Comparison of ENCODE assay signal across 19 mouse cellular contexts in the genomic region with DNA sequence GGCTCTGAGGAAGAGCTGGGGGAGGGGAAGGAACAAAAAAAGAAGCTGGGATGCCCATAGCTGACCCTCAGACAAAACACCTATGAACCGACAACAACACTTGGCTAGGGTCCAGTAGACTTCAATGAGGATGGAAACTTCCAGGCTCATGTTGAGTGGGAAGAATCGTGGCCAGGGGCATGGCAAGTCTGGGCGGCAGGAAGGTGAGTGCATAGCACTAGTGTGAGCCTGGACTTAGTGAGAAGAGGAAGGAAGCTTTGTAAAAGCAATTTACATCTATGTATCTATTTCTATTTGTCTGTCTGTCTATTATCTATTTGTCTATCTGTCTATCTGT. TPM values are rescaled to one million over a fixed set of nuclear protein-coding genes. Genes with fewer than 3 reads are reported as not detected.
DNase-seq lines count a peak whose midpoint lies in the region; ATAC-seq and TF ChIP-seq lines count a peak whose summit lies in the region.
"Had no signal": no experiment of that assay in that cellular context is flagged by ENCODE, and none has a peak within 500 bp of the region (broad histone marks: within the 10 kb centered on the region; RNA-seq: fewer than 3 reads in every experiment).

No protein-coding gene starts in this region.

- no peak overlapping the region for H3K4me2 ChIP-seq in lung, embryonic 15.5 days
- H3K4me2 ChIP-seq: embryonic facial prominence, embryonic 15.5 days; hindbrain, embryonic 13.5 days; liver, embryonic 11.5 days; neural tube, embryonic 12.5 days; stomach, embryonic 15.5 days had no signal

- H3K4me3 ChIP-seq in gastrocnemius, adult 2 months, result no peak overlapping the region
- no peak overlapping the region for H3K4me3 ChIP-seq in kidney, adult 2 months (ENCODE audit: insufficient read depth, low read depth, low read length)
- no peak overlapping the region for H3K4me3 ChIP-seq in lung, embryonic 15.5 days
- H3K4me3 ChIP-seq in small intestine, adult 2 months (ENCODE audit: low read depth, low read length), result no peak overlapping the region
- H3K4me3 ChIP-seq: embryonic facial prominence, embryonic 15.5 days; forebrain, embryonic 10.5 days; hindbrain, embryonic 13.5 days; midbrain, embryonic 10.5 days; neural tube, embryonic 12.5 days; stomach, embryonic 15.5 days had no signal

- H3K27ac ChIP-seq in gastrocnemius, adult 2 months, result peak overlapping the region; percentile 84
- peak overlapping the region; percentile 39 for H3K27ac ChIP-seq in kidney, adult 2 months (ENCODE audit: insufficient read depth, low read depth, low read length)
- H3K27ac ChIP-seq in lung, embryonic 15.5 days, result peak overlapping the region; percentile 51; the same call in 1 of the 2 replicates
- H3K27ac ChIP-seq in small intestine, adult 2 months (ENCODE audit: insufficient read depth, low read depth, low read length), result peak overlapping the region; percentile 13
- H3K27ac ChIP-seq: hindbrain, embryonic 13.5 days; neural tube, embryonic 12.5 days; stomach, embryonic 15.5 days had no signal

- no peaks in the 10 kb centered on the region for H3K36me3 ChIP-seq in kidney, adult 2 months (ENCODE audit: control insufficient read depth, insufficient read depth, low read length)
- H3K36me3 ChIP-seq in lung, embryonic 15.5 days, result no peaks in the 10 kb centered on the region
- H3K36me3 ChIP-seq in small intestine, adult 2 months (ENCODE audit: control insufficient read depth, insufficient read depth, low read length), result no peaks in the 10 kb centered on the region
- H3K36me3 ChIP-seq: embryonic facial prominence, embryonic 15.5 days; forebrain, embryonic 10.5 days; hindbrain, embryonic 13.5 days; midbrain, embryonic 10.5 days; neural tube, embryonic 12.5 days; stomach, embryonic 15.5 days had no signal

- ATAC-seq in lung, embryonic 15.5 days (ENCODE audit: borderline replicate concordance, extremely low read depth, low FRiP score, low TSS enrichment), result no peak

- DNase-seq in gastrocnemius, adult 2 months, result peak; percentile 33
- DNase-seq in gastrocnemius, postnatal 36 days, result no peak
- DNase-seq in kidney, adult 2 months, result peak; percentile 79
- DNase-seq in kidney, adult 18-20 months, result no peak
- no peak for DNase-seq in lung, postnatal 4 days
- no peak for DNase-seq in left cerebral cortex, postnatal 14 days (ENCODE audit: low spot score in 2 of 2)
- DNase-seq: embryo, embryonic 11 days; spleen, adult 18-20 months; thymus, postnatal 14 days had no signal

- no peaks in the 10 kb centered on the region for H3K27me3 ChIP-seq in kidney, adult 2 months (replicated peaks; ENCODE audit: control insufficient read depth, insufficient read depth, low read length)
- H3K27me3 ChIP-seq in lung, embryonic 15.5 days, result no peaks in the 10 kb centered on the region
- no peaks in the 10 kb centered on the region for H3K27me3 ChIP-seq in small intestine, adult 2 months (ENCODE audit: control insufficient read depth, insufficient read depth, low read length)
- H3K27me3 ChIP-seq: CH12.LX; embryonic facial prominence, embryonic 15.5 days; hindbrain, embryonic 13.5 days; neural tube, embryonic 12.5 days; stomach, embryonic 15.5 days had no signal

- no peak for TF ChIP-seq CTCF in gastrocnemius, adult 2 months (IDR thresholded peaks at IDR 0.05)
- TF ChIP-seq CTCF in kidney, adult 2 months (conservative IDR thresholded peaks at IDR 0.05; ENCODE audit: insufficient read depth, insufficient read length, low read depth, low read length), result no peak
- TF ChIP-seq CTCF in small intestine, adult 2 months (IDR thresholded peaks at IDR 0.05; ENCODE audit: extremely low read depth, insufficient read length, insufficient replicate concordance, low read depth, low read length), result no peak

- H3K9me3 ChIP-seq in lung, embryonic 15.5 days, result no peaks in the 10 kb centered on the region
- H3K9me3 ChIP-seq: embryonic facial prominence, embryonic 15.5 days; forebrain, embryonic 10.5 days; hindbrain, embryonic 13.5 days; neural tube, embryonic 12.5 days; stomach, embryonic 15.5 days had no signal

- no peak for TF ChIP-seq POLR2A in kidney, adult 2 months (IDR thresholded peaks at IDR 0.05; ENCODE audit: low read depth, low read length)
- TF ChIP-seq POLR2A in small intestine, adult 2 months (IDR thresholded peaks at IDR 0.05; ENCODE audit: low read depth, low read length), result no peak

- no peak overlapping the region for H3K9ac ChIP-seq in lung, embryonic 15.5 days
- H3K9ac ChIP-seq: embryonic facial prominence, embryonic 15.5 days; hindbrain, embryonic 13.5 days; neural tube, embryonic 12.5 days; stomach, embryonic 15.5 days had no signal

- WGBS in kidney, adult 2 months, result 48% methylated on average over 3 of the region's 3 CpGs
- WGBS in lung, embryonic 15.5 days, result 55% methylated on average over 3 of the region's 3 CpGs
- 63% methylated on average over 3 of the region's 3 CpGs for WGBS in small intestine, adult 2 months

- intact Hi-C loops in gastrocnemius, adult 2 months (cut with DNase I), result loop anchor here (2.0 kb wide), 1 partner anchor 93 kb away; no protein-coding TSS in a partner anchor
- intact Hi-C loops in gastrocnemius, postnatal 36 days (cut with DNase I), result no loop called here
- intact Hi-C loops in left cerebral cortex, postnatal 14 days (cut with DNase I), result no loop called here

- H3K4me1 ChIP-seq in kidney, adult 2 months (ENCODE audit: control insufficient read depth, insufficient read depth, low read length), result peaks cover 9% of the 10 kb centered on the region
- peaks cover 25% of the 10 kb centered on the region for H3K4me1 ChIP-seq in lung, embryonic 15.5 days
- H3K4me1 ChIP-seq in small intestine, adult 2 months (ENCODE audit: control insufficient read depth, insufficient read depth, insufficient read length, low read length), result peaks cover 3% of the 10 kb centered on the region; the same call in 1 of the 2 replicates

RNA-seq across cellular contexts. Expression of gene Heg1, which starts 8.4 kb away (rescaled TPM):
- total RNA-seq in gastrocnemius, adult 2 months (2021), result 10 to 100 TPM; 30.4 to 43.3 TPM
- 10 to 100 TPM; 30.6 to 38.6 TPM for total RNA-seq in gastrocnemius, postnatal 36 days (2021)
- polyA plus RNA-seq in kidney, adult 2 months (2012; rRNA removed), result 26.7 and 28.4 TPM in 2 replicates
- 21.1 and 25.2 TPM in 2 replicates for polyA plus RNA-seq in lung, embryonic 15.5 days (2015; fragmentation: Nextera tagmentation; extraction: Ambion mirVana)
- polyA plus RNA-seq in small intestine, adult 2 months (2012; rRNA removed), result 10.0 and 12.0 TPM in 2 replicates
- total RNA-seq in left cerebral cortex, postnatal 14 days (2021), result 10 to 100 TPM; 37.6 to 37.7 TPM

Comparison
In these comparisons a context has a peak if more than half of its experiments do, and no peak if none do; other contexts are left out.
1. DNase-seq: peak in gastrocnemius, adult 2 months (single experiment) and kidney, adult 2 months (single experiment); none in gastrocnemius, postnatal 36 days (0 of 2), kidney, adult 18-20 months (single experiment), lung, postnatal 4 days (0 of 2) and left cerebral cortex, postnatal 14 days (0 of 2).
2. H3K27ac ChIP-seq: peak in every context shown above with its lines; median percentile 84 in gastrocnemius, adult 2 months; 51 in lung, embryonic 15.5 days; 39 in kidney, adult 2 months; 13 in small intestine, adult 2 months.